Mouse (Mus musculus) gastrocnemius, postnatal 25 days (tissue): Measurements from ENCODE around the gene Ccdc91. TPM values are rescaled to one million over a fixed set of nuclear protein-coding genes. Genes with fewer than 3 reads are reported as not detected.

Experiments
- total RNA-seq, 2 experiments: library from RNA; stranded (reverse); gene quantifications; 1 replicate in 1 of 2; 2 replicates in 1 of 2; pipeline ENCODE4 v1.2.3; 2021

Ccdc91 gene
- total RNA-seq, 2 experiments from 2014 or later: 63.9 to 68.2 TPM

Other genes with a start within 250 kb of the Ccdc91 start
- gene Pthlh, start 211.6 kb upstream of the Ccdc91 start, total RNA-seq: 1 to 10 TPM in 1 of 2 experiments, under 1 TPM in 1; 0.88 to 1.6 TPM